Mouse (Mus musculus) midbrain, postnatal 0 days (tissue): ENCODE data around the gene Gucy1b2. TPM values are rescaled to one million over a fixed set of nuclear protein-coding genes. Genes with fewer than 3 reads are reported as not detected.
A peak's percentile ranks its signal among the peaks of the same experiment; 100 is the strongest.

ENCODE experiments used
- ATAC-seq: fragments of 200-750 bp; cut with Nextera tagmentation; 2 replicates; pipeline ENCODE4 v1.8.0; 2017; ENCODE audit warnings: moderate number of reproducible peaks, mild to moderate bottlenecking, moderate TSS enrichment, moderate library complexity; ENCODE audit not compliant: low FRiP score
- DNase-seq: peaks from one replicate; pipeline ENCODE4 v3.0.0-alpha.2; 2015; ENCODE audit warnings: low spot score
- H3K27ac ChIP-seq: fragments of 300-500 bp; sonication (generic); 2 replicates; pipeline ENCODE4 v1.5.1; 2014; ENCODE audit warnings: low read depth, mild to moderate bottlenecking, low read length, mixed read lengths
- H3K27me3 ChIP-seq: fragments of 300-500 bp; sonication (generic); 2 replicates; pipeline ENCODE4 v1.6.1; 2014; ENCODE audit warnings: low read length, control low read depth, mixed read lengths; ENCODE audit not compliant: insufficient read depth
- H3K36me3 ChIP-seq: fragments of 300-500 bp; sonication (generic); 2 replicates; pipeline ENCODE4 v1.6.1; 2014; ENCODE audit warnings: low read length, control low read depth, mixed read lengths; ENCODE audit not compliant: insufficient read depth
- H3K4me1 ChIP-seq: fragments of 300-500 bp; sonication (generic); 2 replicates; pipeline ENCODE4 v1.6.1; 2014; ENCODE audit warnings: mild to moderate bottlenecking, control low read depth, antibody characterized with exemption, low read length, mixed read lengths; ENCODE audit not compliant: insufficient read depth
- H3K4me2 ChIP-seq: fragments of 300-500 bp; sonication (generic); 2 replicates; pipeline ENCODE4 v1.6.1; 2014; ENCODE audit warnings: low read depth, mild to moderate bottlenecking, low read length, mixed read lengths; ENCODE audit not compliant: poor library complexity, severe bottlenecking
- H3K4me3 ChIP-seq: fragments of 300-500 bp; sonication (generic); 2 replicates; pipeline ENCODE4 v1.5.1; 2014; ENCODE audit warnings: low read depth, mild to moderate bottlenecking, low read length, moderate library complexity
- H3K9ac ChIP-seq: fragments of 300-500 bp; sonication (generic); replicated peaks from 2 replicates; pipeline ENCODE4 v1.6.1; 2014; ENCODE audit warnings: mild to moderate bottlenecking, low read length, moderate library complexity, mixed read lengths; ENCODE audit not compliant: poor library complexity, severe bottlenecking
- H3K9me3 ChIP-seq: fragments of 300-500 bp; sonication (generic); 2 replicates; pipeline ENCODE4 v1.6.1; 2016; ENCODE audit warnings: low read length, control low read depth
- CTCF ChIP-seq: IDR thresholded peaks from 2 replicates; pipeline ENCODE4 v1.5.1; 2016; ENCODE audit warnings: antibody characterized with exemption, mild to moderate bottlenecking
- WGBS: fragments of 180-500 bp; shearing (Covaris S2); extraction: QIAGEN DNeasy Blood & Tissue Kit; methylation state at CpG from one replicate; pipeline ENCODE4 v1.1.7; 2014; 5-methylcytosine and 5-hydroxymethylcytosine counted together
- polyA plus RNA-seq: library from polyadenylated mRNA; unstranded; fragments of >200 nt; fragmentation: Nextera tagmentation; extraction: Ambion mirVana; gene quantifications from 2 replicates; pipeline ENCODE4 v1.2.1, GENCODE M21; 2015
- total RNA-seq: library from RNA; depleted of rRNA; stranded (reverse); fragments of >200 nt; gene quantifications from 2 replicates; pipeline ENCODE4 v1.2.3, GENCODE M21; 2014

Gucy1b2 gene
- total and polyA plus RNA-seq, 2 experiments from 2014 or later, result 0.49 to 1.2 TPM

- no peaks in the 10 kb centered on the region for H3K9me3 ChIP-seq
- peak; percentile 91 for DNase-seq
- 22% methylated on average over 1 of the region's 1 CpGs for WGBS
- H3K36me3 ChIP-seq, result no peaks in the 10 kb centered on the region
- H3K9ac ChIP-seq, result no peak overlapping the region
- H3K27me3 ChIP-seq, result no peaks in the 10 kb centered on the region
- no peak overlapping the region for H3K4me3 ChIP-seq
- no peak overlapping the region for H3K4me2 ChIP-seq
- peak overlapping the region; percentile 39; the same call in 1 of the 2 replicates for H3K27ac ChIP-seq
- peak; percentile 71 for ATAC-seq
- H3K4me1 ChIP-seq, result no peaks in the 10 kb centered on the region
- TF ChIP-seq CTCF, result no peak
These were observed 39.4 kb downstream of the Gucy1b2 start for GRCm38 (mm10) chr14:62416742-62417134.

- ATAC-seq (peak; percentile 82), DNase-seq (peak; percentile 91)
- no peaks in the 10 kb centered on the region for H3K4me1 ChIP-seq
- H3K4me2 ChIP-seq, result no peak overlapping the region
- H3K27me3 ChIP-seq, result no peaks in the 10 kb centered on the region
- 20% methylated on average over 7 of the region's 7 CpGs for WGBS
- no peaks in the 10 kb centered on the region for H3K9me3 ChIP-seq
- H3K27ac ChIP-seq, result peak overlapping the region; percentile 55
- no peak overlapping the region for H3K4me3 ChIP-seq
- no peaks in the 10 kb centered on the region for H3K36me3 ChIP-seq
- no peak overlapping the region for H3K9ac ChIP-seq
- no peak for TF ChIP-seq CTCF
These were observed 39.9 kb downstream of the Gucy1b2 start for GRCm38 (mm10) chr14:62416007-62416741.

GRCm38 (mm10) chr14:62395346-62395745 lies 60.7 kb downstream of the Gucy1b2 start:
- Histone ChIP-seq H3K9ac (no peak overlapping the region), H3K9me3 (no peaks in the 10 kb centered on the region), H3K4me2 (no peak overlapping the region), H3K4me3 (no peak overlapping the region), H3K27me3 (no peaks in the 10 kb centered on the region), H3K4me1 (no peaks in the 10 kb centered on the region), H3K36me3 (no peaks in the 10 kb centered on the region), H3K27ac (no peak overlapping the region)
- ATAC-seq (no peak), DNase-seq (no peak)
- 89% methylated on average over 2 of the region's 2 CpGs for WGBS
- no peak for TF ChIP-seq CTCF

- no peak overlapping the region for H3K4me2 ChIP-seq
- no peak for DNase-seq
- ATAC-seq, result no peak
- H3K27me3 ChIP-seq, result no peaks in the 10 kb centered on the region
- no peaks in the 10 kb centered on the region for H3K9me3 ChIP-seq
- H3K4me1 ChIP-seq, result peaks cover 7% of the 10 kb centered on the region; the same call in 1 of the 2 replicates
- 77% methylated on average over 4 of the region's 4 CpGs for WGBS
- no peak for TF ChIP-seq CTCF
- no peaks in the 10 kb centered on the region for H3K36me3 ChIP-seq
- no peak overlapping the region for H3K27ac ChIP-seq
- H3K9ac ChIP-seq, result no peak overlapping the region
- no peak overlapping the region for H3K4me3 ChIP-seq
These were observed 63.3 kb downstream of the Gucy1b2 start for GRCm38 (mm10) chr14:62392754-62393153.

- Histone ChIP-seq H3K9me3 (no peaks in the 10 kb centered on the region), H3K9ac (no peak overlapping the region), H3K4me1 (peaks cover 7% of the 10 kb centered on the region; the same call in 1 of the 2 replicates), H3K36me3 (no peaks in the 10 kb centered on the region), H3K27me3 (no peaks in the 10 kb centered on the region), H3K27ac (peak overlapping the region; percentile 32; the same call in 1 of the 2 replicates), H3K4me3 (no peak overlapping the region), H3K4me2 (peak overlapping the region; percentile 30)
- TF ChIP-seq CTCF, result no peak
- ATAC-seq (peak; percentile 55), DNase-seq (peak; percentile 86)
- 66% methylated on average over 9 of the region's 9 CpGs for WGBS
These were observed 66.2 kb downstream of the Gucy1b2 start for GRCm38 (mm10) chr14:62389729-62390536.
